Mouse (Mus musculus) neutrophil, adult 65 days (primary cell): ENCODE data around the gene Vmn1r45. TPM values are rescaled to one million over a fixed set of nuclear protein-coding genes. Genes with fewer than 3 reads are reported as not detected.

Experiments used
- total RNA-seq: library from RNA; stranded (reverse); gene quantifications from 2 replicates; pipeline ENCODE4 v1.2.4, GENCODE M21; 2023

The Vmn1r45 gene
- not detected in 2 replicates for total RNA-seq

DNA sequence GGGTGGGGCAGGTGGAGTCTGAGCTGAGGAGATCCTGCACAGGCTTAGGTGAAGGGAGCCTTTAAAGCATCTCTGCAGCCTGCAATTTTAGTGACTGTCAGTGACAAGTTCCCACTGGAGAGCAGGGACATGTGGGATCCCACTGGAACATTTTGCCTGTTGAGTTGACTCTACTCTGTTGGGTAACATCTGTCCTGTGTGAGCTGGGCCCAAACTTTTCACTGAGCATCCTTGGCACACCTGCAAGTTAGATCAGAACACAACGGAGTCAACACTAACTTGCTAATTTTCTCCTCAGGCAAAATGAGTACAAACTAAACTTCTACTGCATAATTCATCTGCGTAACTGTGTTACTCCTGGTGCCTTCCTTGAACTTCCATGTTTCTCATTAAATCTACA lies at the start of gene Vmn1r45:
TSS of gene Vmn1r45 (minus strand) at position 101 of the 400 bp plus-strand sequence.

DNA sequence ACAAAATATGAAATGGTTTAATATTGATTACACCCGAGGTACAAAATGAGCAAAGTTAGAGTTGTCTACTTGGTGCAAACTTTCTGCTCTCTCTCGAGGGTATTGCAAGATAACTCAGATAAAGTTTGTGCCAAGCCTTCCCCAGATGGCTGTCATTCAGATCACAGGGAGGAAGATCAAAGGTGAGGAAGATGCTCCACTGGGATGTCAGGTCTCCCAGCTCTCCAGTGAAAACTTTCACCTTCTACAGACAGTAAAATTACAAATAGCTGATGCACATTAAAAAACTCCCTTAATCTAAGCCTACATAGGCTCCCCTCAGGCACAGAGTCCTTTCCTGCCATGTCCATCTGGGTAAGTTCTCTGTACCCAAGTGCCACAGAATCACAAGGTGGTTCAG lies 28.6 kb upstream of the Vmn1r45 start, which contains the start of gene Vmn1r46:
TSS of gene Vmn1r46 (plus strand) at position 301 of the 400 bp plus-strand sequence.

DNA sequence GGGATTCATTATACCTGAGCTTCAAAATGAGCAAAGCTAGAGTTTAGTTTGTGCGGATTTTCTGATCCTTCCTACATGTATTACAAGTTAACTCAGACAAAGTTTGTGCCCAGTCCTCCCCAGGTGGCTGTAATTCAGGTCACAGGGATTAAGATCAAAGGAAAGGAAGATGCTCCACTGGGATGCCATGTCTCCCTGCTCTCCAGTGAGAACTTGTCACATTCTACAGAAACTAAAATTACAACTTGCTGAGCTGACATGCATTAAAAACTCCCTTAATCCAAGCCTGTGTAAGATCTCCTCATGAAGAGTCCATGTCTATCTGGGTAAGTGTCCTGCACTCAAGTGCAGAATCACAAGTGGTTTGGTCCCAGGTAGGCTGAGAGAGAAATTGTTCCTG lies 57.0 kb downstream of the Vmn1r45 start, which contains the start of gene Vmn1r44:
TSS of gene Vmn1r44 (plus strand) at position 301 of the 400 bp plus-strand sequence.

Other genes with a start within 250 kb of the Vmn1r45 start
- not detected in 2 replicates for gene Vmn1r40, start 233.1 kb downstream of the Vmn1r45 start, total RNA-seq
- not detected in 2 replicates for gene Vmn1r41, start 199.8 kb downstream of the Vmn1r45 start, total RNA-seq
- gene Vmn1r42, start 64.2 kb downstream of the Vmn1r45 start, total RNA-seq, result not detected in 2 replicates
- gene Vmn1r43, start 64.2 kb downstream of the Vmn1r45 start, total RNA-seq, result not detected in 2 replicates
- gene Vmn1r44, start 56.9 kb downstream of the Vmn1r45 start, total RNA-seq, result not detected in 2 replicates
- not detected in 2 replicates for gene Vmn1r46, start 28.7 kb upstream of the Vmn1r45 start, total RNA-seq
- gene Vmn1r47, start 75.5 kb upstream of the Vmn1r45 start, total RNA-seq, result not detected in 2 replicates
- not detected in 2 replicates for gene Vmn1r48, start 96.2 kb upstream of the Vmn1r45 start, total RNA-seq
- gene Vmn1r49, start 137.9 kb upstream of the Vmn1r45 start, total RNA-seq, result not detected in 2 replicates
- not detected in 2 replicates for gene Vmn1r50, start 160.8 kb upstream of the Vmn1r45 start, total RNA-seq
- gene Vmn1r51, start 182.0 kb upstream of the Vmn1r45 start, total RNA-seq, result not detected in 2 replicates
- not detected in 2 replicates for gene Vmn1r52, start 234.2 kb upstream of the Vmn1r45 start, total RNA-seq